Mouse (Mus musculus) hindlimb bud, embryonic 11.5 days (tissue): ENCODE measurements at regions not wholly inside any gene's neighbourhood (a gene's known extent, or its start where the extent isn't known, plus 50 kb on each side); places are given as distances from the start of the nearest gene placed in this dataset.
A peak's percentile ranks its signal among the peaks of the same experiment; 100 is the strongest.

Source experiments
- DNase-seq: peaks from one replicate; pipeline ENCODE4 v3.0.0-alpha.2; 2012; ENCODE audit warnings: low read depth, low spot score; ENCODE audit errors: extremely low spot score

DNA sequence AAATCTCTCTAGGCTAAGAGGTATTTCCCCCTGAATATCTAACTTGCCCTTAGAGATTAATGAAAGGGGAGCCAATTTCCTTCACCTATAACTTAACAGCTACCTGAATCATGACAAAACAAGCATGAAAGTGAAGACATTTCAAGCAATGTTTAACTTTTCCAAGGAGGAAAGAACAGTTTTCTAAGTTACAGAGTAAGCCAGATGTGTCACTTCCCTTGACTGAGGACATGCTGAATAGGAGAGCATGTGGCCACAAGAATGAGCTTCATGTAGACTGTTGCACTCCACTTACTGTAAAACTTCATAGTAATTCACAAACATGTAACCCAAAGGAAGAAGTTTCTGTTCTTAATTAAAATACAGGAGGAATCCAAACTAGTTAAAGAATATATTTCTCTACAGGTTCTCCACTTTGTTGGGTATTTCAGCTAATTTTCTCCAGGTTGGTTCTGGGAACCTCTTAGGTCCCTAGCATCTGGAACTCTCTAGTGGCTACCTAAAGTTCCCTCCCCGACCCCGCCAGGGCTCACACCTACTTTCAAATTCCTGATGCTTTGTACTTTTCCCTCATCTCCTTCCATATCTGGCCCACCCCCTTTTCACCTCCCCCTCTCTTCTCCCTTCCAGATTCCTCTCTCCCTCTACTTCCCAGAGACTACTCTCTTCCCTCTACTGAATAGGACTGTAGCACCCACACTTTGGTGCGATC lies 142.0 kb upstream of the Tyrp1 start:
- no peak for DNase-seq

DNA sequence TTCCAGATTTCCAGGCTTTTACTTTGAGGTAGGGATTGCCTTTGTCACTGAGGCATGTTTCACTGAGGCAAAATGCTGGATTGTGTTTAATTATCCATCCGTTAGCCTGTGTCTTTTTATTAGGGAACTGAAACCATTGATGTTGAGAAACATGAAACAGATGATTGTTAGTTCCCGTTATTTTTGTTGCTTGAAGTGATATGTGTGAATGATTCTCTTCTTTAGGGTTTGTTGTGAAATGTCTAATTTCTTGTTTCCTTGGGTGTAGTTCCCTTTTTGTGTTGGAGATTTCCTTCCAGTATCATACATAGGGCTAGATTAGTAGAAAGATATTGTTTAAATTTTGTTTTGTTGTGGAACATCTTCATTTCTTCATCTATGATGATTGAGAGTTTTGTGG lies 121.2 kb upstream of the Tyrp1 start:
- DNase-seq, result no peak

- no peak for DNase-seq
These were observed 88.8 kb upstream of the Tyrp1 start for GRCm38 (mm10) chr4:80744975-80745734.

DNA sequence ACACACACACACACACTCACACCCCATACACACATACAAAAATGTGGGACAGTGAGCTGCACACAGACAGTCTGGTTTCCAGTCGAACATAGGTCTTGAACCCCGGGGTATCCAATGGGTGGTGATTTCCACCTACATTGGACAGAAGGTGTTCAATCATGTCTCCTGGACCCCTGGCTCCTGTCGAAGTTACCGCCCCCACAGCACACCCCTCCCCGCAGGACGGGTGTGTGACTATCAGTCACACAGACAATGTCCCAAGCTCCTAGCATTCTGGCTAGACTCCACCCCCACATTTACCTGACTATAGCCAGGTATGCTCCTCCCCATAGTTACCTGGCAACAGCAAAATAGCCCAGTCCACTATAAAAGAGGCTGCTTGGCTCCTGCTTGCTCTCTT lies 81.7 kb upstream of the Tyrp1 start:
- no peak for DNase-seq

DNA sequence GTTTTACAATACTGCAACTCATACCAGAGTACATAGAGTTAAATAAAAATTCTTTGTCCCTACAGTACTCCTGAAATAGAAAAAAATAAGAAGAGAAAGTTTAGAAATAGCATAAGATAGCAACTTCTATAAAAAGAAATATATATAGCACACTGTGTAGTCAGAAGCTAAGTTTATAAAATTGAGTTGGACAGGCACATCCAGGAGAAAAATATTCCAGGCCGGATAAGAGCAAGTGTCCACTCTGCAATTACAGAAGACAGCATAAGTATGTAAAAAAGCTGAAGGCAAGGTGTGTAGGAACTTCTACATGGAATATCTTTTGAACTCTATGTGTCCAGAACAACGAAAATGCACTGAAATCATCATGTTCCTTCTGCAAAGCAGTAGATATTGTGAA lies 77.8 kb upstream of the Tyrp1 start:
- DNase-seq, result no peak

DNA sequence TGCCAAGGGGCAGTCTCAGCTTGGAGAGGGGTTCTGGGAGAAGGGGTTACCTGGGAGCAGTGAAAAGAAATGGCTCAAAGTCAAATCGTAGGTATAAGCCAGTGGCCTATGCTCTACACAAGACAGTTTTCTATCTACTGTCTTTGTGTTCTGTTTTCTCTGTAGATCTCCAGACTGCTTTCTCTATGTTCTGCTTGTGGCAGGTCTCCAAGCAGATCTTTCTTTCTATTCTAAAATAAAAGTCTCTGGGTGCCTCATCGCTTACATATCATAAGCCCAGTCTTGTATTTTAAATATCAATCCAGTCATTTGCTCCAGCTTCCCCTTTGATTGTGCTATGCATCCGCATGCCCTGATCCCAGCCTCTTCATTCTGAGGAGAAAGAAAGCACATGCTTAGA lies 69.9 kb upstream of the Tyrp1 start:
- no peak for DNase-seq

DNA sequence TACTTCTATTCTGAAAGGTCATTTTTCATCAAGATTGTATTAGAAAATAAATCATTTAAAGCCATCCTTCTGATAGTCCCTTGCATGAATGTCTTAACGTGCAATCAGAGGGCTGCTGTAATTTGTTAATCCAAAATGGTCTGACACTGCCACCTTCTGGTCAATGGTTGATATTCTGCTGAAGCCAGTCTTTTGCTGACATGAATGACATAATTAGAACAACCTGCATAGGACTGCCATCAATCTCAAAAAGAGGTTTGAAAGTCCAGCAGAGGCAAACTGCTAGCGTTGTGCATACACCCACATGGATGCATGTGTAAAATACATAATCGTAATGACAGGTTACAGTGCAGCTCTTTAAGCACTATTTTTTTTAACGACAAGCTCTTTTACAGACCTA lies 68.1 kb upstream of the Tyrp1 start:
- peak; percentile 80 for DNase-seq

DNA sequence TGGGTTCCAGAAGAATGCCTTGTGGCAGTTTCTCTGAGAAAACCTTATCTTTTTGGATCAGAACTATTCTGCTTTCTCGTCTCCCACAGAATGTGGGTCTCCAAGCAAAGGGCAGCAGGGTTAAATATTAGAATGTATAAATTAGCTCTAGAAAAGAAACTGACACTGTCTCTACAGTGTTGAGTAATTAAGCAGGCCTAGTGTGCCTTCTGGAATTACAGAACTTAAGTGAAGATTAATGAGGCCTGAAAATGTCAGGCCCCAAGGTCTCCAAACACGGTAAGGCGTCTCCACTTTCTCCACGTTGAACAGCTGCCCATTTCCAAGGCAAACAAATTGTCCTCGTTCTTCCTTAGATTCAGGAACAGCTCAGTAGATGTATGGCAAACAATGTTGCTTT lies 66.5 kb upstream of the Tyrp1 start:
- DNase-seq, result no peak
